Mouse (Mus musculus): Measurements from ENCODE around the gene Kcnn4.

Kcnn4 gene

DNA sequence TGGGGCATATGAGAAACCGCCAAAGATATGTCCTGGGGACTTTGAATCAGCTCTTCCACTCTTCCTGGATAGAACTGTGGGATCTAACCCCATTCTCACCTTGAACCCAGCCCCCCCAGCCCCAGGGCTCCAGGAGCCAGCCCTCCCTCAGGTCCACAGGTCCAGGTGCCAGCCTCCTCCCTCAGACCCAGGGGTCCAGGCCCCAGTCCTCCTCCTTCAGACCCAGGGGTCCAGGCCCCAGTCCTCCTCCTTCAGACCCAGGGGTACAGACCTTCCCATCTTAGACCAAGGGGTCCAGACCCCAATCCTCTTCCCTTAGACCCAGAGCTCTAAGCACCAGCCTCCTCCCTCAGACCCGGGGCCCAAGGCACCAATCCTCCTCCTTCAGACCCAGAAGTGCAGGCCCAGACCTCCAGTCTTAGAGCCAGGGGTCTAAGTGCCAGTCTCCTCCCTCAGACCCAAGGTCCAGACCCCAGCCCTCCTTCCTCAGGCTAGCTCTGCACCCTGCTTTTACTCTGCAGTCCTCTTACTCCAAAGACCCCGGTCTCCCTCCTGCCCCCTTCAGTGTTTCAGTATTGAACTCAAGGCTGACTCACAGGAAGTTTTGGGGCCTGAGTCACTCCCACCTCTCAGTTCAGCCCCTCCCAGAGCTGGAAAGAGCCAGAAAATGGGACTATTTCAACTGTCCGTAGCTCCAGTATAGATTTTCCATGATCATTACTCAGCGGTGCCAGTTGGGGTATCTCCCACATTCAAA lies 4.6 kb upstream of the Kcnn4 start:
- DNase-seq (ENCODE audit: inconsistent age in 2 of 2, low spot score in 1 of 2): peak in 1 of 2 experiments; percentile 51

DNA sequence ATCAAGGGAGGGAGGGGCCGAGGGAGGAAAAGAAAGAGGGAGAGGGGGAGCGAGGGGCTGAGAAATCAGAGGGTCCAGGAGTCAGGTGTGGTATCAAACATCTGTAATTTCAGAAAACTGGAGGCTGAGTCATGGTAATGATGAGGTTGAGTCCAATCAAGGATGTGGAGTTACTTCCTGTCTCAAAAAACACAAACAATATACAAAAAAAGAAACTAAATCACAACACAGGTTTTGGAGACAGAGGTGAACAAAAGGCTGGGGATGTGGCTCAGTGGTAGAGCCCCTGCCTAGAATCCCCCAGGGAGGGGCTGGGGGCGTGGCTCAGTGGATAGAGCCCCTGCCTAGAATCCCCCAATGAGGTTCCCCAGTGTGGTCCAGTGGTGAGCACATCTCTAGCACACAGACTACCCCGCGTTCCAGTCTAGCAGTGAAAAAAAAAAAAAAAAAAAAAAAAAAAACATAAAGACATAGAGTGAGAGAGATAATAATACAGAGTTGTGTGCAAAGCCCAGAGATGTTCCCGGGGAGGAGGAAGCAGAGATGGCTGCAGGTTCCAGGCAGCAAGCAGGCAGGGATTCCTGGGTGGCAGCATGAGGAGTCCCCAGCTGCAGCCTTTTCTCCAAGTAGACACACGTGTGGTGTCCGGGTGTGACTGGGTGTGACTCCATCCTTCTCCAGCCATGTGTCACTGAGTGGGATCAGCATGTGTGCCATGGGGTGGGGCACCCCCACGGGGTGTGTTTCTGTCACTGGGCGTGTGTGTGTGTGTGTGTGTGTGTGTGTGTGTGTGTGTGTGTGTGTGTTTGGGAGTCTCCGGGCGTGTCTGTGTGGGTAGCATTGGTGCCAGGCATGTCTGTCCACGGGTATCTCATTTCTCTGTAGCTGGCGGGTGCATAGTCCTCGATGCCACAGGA lies 3.1 kb upstream of the Kcnn4 start:
- no peak for DNase-seq (ENCODE audit: inconsistent age in 2 of 2, low spot score in 1 of 2)

DNA sequence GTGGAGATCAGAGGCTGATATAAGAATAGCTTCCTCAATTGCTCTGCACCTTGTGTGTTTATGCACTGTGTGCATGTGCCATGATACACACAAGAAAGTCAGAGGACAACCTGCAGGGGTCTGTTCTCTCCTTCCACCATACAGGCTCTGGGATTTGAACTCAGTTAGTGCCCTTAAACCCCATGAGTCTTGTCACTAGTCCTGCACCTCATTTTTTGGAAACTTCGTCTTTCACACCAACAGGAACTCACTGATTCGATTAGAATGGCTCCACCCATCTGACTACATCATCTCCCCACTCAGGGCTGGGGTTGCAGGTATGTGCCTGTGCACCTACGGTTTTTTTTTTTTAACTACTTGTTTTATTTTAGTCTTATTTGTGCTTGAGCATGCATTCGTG lies 1.8 kb upstream of the Kcnn4 start:
- no peak for DNase-seq (ENCODE audit: inconsistent age in 2 of 2, low spot score in 1 of 2)

DNA sequence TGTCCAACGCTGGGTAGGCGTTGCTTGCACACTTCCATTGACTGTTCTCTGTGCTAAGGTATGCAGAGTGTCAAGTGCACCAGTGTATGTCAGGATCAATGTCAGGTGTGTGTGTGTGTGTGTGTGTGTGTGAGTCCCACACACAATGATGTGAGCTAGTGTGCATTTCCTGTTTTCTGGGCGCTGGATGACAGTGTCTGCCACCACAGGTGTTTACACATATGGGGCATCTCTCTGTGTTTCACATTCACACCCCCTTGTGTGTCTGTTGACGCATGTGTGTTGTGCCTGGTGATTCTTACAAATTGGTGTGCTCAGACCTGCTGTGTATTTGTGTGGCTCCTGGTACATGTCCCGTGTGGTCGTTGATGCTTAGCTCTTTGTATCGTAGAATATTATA lies 1.1 kb upstream of the Kcnn4 start:
- DNase-seq (ENCODE audit: inconsistent age in 2 of 2, low spot score in 1 of 2): no peak

DNA sequence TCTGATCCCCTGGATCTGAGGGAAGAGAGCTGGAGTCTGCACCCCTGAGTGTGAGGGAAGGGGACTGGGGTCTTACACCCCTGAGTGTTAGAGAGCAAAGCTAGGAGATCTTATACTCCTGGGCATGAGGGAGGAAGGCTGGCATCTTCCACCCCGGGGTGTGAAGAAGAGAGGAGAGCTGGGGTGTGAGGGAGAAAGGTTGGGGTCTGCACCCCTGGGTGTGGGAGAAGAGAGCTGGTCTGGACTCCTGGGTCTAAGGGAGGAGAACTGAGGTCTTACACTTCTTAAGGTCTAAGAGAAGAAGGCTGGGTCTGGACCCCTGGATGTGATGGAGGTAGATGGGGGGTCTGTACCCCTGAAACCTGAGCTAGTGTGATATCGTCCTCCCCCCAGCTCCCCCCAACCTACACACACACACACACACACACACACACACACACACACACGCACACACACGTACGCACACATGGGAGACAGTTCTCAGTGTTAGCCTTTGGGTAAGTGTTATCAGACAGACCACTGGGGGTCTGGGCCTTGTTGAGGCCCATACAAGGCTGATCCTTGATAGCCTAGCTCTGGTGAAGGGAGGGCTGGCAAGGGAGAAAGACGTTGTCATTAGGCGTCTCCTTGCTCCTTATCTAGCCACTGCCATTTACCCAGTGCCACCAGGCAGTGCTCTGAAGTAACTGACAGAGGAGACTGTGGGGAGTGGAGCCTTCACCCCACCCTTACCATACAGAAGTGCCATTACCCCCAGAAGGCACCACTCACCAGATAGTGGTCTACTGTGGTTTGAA lies 1.1 kb downstream of the Kcnn4 start:
- no peak for DNase-seq (ENCODE audit: inconsistent age in 2 of 2, low spot score in 1 of 2)

DNA sequence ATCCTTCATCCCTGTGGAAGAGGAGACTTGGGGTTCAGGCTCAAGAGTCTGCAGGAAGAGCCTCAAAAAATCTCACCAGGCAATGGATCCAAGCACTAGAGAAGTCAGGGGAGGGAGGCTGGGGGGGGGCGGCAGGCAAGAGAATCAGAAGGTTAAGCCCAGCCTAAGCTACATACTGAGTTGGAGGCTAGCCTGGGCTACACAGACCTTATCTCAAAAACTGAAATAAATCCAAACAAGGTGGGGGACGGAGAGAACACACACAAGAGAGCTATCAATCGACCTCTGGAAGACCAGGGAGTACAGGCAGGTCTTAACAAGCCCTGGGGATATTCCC lies 1.7 kb downstream of the Kcnn4 start:
- no peak for DNase-seq (ENCODE audit: inconsistent age in 2 of 2, low spot score in 1 of 2)

DNA sequence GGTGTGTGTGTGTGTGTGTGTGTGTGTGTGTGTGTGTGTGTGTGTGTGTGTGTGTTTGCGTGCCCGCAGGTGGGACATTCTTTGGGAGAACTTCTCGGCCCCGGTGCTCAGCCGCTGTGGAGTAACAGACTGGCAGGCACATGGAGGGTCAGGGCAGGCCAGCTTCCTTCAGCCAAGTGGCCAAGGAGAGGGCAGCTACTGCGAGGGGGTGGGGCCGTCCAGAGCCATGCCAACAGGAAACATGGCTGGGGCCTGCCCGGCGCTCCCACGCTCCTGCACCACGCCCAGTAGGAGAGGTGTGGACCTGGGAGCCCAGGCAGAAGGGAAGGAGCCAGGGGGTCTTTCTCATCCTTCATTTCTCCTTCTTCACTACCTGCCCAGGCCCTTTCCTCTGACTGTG lies 2.2 kb downstream of the Kcnn4 start:
- no peak for DNase-seq (ENCODE audit: inconsistent age in 2 of 2, low spot score in 1 of 2)

DNA sequence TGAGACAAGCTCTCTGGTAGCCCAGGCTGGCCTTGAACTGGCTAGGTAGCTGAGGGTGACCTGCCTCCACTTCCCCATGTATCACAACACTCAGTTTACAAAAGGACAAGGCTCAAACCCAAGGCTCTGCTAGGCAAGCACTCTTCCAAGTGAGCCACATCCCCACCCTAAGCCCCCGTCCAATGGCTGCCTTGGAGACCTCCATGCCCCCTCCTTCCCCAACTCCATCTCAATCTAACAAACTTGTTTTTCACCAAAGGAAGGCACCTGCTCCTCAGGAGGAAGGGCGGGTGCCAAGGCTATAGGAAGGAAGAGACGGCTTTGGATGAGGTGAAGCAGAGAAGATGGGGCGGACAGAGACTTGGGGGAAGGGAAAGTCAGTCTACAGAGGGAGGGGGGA lies 2.7 kb downstream of the Kcnn4 start:
- no peak for DNase-seq (ENCODE audit: inconsistent age in 2 of 2, low spot score in 1 of 2)

DNA sequence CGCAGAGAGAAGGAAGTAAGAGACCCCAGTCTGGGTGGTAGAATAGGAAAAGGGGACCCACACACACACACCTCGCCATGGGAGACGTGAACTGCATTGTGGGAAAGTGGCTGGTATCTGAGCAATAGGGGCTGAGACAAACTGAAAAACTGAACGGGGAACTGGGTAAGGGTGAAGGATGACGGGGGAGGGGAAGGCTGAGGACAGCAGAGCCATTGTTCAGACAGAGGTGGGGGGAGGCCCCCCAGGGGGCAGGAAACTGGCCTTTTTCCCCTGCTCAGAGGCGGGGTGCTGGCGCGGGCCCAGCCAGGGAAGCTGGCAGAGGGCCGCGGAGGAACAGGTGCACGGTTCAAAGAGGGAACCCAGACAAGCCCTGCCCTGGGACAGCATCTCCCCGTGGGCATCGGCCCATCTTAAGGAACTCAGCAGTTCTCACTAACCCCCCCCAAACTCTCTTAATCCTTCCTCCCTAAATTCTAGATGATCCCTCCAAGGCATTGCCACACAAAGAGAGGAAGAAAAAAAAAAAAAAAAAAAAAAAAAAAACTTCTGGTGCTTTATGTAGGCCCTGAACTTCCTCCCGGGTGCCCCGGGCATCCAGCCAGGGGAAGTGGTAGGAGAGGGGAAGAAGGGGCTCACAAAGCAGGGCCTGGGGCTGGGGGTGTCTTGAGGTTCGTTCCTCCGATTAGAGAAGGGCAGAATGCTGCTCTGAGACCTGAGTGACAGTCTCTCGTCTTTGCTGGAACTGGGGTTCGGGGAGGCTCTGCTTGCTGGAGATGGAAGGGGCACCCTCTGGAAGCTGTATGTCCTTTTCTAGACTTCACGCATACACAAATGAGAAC lies 3.7 kb downstream of the Kcnn4 start:
- DNase-seq (ENCODE audit: inconsistent age in 2 of 2, low spot score in 1 of 2): peak in 1 of 2 experiments; percentile 40

DNA sequence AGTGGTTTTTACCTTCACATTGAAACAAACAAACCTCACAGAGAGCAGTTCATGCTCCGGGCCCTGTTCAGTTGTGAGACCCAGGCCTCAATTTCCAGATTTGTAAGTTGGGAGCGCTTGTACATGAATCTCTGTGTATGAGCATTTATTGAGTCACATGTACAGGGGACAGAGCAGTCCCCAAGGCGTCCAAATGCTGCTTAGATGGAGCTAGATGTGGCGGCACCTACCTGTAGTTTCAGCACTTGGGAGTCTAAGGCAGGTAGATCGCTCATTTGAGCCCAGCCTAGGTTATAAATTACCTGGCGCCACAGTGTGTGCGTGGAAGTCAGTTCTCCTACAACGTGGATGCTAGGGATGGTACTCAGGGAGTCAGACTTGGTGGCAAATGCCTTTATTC lies 6.4 kb downstream of the Kcnn4 start:
- no peak for DNase-seq (ENCODE audit: inconsistent age in 2 of 2, low spot score in 1 of 2)

DNA sequence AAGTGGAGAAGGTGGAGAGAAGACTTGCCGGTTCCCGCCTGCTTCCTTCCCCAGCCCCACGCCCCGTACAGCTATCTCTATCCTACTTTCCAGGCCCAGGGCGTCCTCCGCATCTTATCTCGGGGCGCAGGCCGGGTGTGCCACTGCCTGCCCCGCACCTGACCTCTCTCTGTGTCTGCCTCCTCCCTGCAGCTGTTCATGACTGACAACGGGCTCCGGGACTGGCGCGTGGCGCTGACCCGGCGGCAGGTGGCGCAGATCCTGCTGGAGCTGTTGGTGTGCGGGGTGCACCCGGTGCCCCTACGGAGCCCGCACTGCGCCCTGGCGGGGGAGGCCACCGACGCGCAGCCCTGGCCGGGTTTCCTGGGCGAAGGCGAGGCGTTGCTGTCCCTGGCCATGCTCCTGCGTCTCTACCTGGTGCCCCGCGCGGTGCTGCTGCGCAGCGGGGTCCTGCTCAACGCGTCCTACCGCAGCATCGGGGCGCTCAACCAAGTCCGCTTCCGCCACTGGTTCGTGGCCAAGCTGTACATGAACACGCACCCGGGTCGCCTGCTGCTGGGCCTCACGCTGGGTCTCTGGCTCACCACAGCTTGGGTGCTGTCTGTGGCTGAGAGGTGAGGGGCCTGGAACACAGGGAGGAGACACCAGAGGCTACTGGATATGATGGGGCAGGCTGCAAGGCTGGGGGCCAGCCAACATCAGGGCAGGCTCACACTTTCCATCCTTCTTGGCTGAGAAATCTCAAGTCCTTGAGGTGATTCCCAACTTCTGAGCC lies 7.2 kb downstream of the Kcnn4 start:
- DNase-seq (ENCODE audit: inconsistent age in 2 of 2, low spot score in 1 of 2): peak; percentile 57 to 76

DNA sequence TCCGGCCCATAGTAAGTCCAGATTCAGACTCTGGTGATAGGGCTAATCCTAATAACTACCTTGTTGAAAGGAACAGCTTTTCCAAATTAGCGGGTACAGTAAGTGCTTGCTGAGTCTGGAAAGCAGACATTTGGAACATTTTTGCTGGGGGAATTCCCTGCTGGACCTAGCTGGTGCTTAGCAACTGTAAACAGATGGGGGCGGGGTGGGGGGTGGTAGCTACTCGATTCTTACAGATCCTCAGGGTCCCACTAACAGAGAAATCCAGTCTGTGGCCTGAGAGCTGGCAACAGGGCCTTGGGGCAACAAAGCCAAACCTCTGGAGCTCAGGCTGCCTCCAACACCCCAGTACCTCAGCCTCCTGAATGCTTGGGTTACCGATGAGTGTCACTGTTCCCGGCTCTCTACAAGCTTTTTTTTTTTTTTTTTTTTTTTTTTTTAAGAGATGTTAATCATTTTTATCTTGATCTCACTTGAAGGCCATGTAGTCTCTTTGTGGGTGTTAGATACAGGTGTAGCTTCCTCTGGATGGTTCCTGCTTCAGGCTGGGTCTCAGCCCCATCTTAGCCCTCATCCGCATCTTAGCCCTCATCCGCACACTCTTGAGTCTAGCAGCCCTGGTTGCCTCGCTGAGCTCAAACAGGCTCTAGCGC lies 8.1 kb downstream of the Kcnn4 start:
- DNase-seq (ENCODE audit: inconsistent age in 2 of 2, low spot score in 1 of 2): no peak

DNA sequence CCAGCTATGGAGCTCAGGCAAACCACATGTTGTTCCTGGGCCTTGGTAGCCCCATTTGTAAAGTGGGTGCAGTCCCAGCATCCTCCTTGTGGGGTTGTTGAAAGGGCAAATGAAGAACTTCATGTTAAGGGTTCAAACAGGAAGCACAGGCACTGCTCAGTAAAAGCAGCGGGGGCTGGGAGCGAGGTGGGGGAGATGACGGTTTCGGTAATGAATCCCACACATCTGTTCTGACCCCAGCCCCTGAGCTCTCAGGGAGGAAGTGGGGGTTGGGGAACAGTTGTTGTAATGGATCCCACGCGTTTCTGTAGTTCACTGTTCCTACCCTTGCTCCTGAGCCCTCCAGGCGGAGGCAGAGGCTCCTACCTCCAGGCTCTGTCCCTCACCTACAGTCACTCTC lies 9.9 kb downstream of the Kcnn4 start:
- peak in 1 of 2 experiments; percentile 18 for DNase-seq (ENCODE audit: inconsistent age in 2 of 2, low spot score in 1 of 2)

DNA sequence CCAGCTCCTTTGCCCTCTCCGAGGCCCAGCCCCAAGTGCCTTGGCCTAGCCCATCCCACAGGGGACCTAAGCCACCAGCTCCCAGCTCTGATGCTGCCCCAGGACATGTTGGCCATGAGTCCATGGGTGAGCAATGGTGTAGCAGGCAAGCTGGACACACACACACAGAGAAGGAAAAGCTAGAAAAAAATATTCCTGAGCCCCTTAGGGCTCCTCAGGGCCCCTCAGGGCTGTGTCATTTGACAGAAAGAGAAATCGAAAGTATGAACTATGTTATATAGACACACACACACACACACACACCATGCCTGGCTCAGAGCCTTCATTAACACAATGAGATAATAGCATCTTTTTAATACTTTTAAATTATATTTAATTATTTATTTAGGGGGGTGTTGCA lies 10.3 kb downstream of the Kcnn4 start:
- DNase-seq (ENCODE audit: inconsistent age in 2 of 2, low spot score in 1 of 2): no peak

DNA sequence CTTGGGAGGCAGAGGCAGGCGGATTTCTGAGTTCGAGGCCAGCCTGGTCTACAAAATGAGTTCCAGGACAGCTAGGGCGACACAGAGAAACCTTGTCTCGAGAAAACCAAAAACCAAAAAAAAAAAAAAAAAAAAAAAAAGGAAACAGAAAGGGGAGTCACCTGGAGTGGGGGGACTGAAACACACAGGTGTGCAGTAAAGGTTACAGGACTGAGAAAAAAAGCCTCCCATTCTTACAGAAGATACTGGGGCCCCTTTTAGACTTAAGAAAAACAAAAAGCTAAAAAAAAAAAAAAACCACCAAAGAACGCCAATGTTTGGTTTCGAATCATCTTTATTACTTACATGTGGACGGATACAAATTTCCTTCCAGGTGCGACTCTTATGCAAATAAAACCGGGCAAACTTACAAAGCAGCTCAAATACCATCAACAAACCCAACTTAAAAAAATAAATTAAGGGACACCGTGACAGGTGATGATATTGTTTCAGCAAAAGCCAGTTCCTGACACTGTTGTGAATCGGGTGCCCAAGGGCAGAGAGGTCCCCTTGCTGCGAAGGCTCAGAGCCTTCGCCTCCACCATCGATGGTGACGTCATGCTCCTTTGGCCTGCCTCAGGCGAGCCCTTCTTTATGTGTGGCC lies 12.8 kb downstream of the Kcnn4 start:
- DNase-seq (ENCODE audit: inconsistent age in 2 of 2, low spot score in 1 of 2): peak in 1 of 2 experiments; percentile 17

DNA sequence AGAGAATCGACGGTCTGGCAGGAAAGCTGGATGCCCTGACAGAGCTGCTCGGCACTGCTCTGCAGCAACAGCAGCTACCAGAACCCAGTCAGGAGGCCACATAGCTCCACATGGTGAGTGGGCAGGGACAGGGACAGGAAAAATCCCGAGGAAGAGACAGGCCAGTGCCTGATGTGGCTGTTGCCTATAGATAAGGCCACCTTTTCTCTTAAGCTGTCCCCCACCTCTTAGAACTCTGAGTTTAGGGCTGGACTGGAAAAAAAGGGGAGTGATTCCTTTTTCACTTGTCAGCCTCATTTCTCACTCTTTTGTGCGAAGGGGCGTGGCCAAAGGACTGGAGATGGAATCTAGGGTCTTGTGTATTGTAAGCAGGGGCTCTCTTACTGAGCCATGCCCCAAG lies 14.0 kb downstream of the Kcnn4 start:
- DNase-seq (ENCODE audit: inconsistent age in 2 of 2, low spot score in 1 of 2): no peak

DNA sequence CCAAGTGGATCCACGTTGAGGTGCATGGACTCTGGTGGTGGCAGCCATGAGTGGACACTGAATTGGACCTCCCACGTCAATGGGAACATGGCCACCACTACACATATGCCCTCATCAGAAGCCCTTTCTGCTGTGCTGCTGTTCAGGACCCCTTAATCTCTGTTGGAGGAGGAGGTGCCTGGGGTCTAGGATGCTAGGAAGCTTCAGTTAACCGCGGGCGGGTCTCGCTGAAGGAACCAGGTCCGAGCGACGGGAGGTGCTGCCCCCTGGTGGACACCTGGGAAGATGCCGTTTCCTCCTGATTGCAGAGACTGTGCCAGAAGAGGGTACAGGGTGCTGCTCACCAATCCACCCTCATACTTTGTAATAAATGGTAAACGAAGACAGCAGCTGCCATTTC lies 14.8 kb downstream of the Kcnn4 start:
- peak; percentile 75 to 89 for DNase-seq (ENCODE audit: inconsistent age in 2 of 2, low spot score in 1 of 2)

DNA sequence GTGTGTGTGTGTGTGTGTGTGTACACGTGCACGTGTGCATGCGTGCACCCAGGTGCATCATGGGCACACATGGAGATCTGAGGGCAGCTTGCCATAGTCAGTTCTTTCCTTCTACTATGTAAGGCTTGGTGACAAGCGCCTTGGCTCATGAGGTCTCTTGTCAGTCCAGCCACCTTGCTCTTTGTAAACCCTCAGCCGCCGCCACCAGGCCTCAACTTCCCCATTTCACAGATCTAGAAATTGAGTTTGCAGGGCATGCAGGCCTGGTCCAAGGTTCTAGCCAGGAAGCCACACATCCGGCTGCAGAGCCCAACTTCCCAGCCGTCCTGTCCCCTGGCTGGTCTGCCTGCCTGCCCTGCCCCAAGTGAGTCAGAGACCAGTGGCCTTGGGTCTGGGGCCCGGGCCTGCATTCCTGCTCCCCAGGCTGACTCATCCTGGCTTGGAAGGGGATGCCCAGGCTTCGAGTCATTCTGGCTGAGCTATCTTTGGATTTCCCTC lies 17.0 kb downstream of the Kcnn4 start:
- peak; percentile 95 to 96 for DNase-seq (ENCODE audit: inconsistent age in 2 of 2, low spot score in 1 of 2)

All from adrenal gland, adult (tissue).